Mouse (Mus musculus) thymus, postnatal 25 days (tissue): Measurements from ENCODE around the gene Mindy3.

Source experiments
- DNase-seq: peaks from one replicate; pipeline ENCODE4 v3.0.0; 2022

The Mindy3 gene

DNA sequence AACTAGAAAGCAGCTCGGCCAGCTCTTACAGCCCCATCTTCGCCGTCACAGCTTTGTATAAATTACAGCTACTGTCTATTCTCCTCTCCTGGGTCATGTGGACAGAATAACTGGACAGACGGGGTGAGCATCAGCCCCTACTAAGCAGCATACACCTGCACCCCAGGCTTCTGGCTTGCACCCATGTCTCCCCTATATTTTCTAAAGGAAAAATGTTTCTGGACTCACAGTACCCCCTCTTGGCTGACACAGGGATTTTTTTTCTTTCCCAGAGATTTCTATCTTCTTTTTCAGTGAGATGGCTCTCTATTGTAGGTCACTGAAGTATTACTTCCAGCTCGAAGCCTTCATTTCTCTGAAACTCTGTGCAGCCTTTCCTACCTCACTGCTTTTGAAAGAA lies 122.0 kb downstream of the Mindy3 start:
- DNase-seq, result no peak
